Mouse (Mus musculus) testis, postnatal 14 days (tissue): Measurements from ENCODE around the gene Olfr168.
"Not testable (repeated sequence)": the region's sequence is repeated elsewhere in the genome, so short reads cannot be mapped to it uniquely, and the experiment has no call there.

Experiments
- DNase-seq: peaks from one replicate; pipeline ENCODE4 v3.0.0; 2021; ENCODE audit warnings: low spot score

The Olfr168 gene

DNA sequence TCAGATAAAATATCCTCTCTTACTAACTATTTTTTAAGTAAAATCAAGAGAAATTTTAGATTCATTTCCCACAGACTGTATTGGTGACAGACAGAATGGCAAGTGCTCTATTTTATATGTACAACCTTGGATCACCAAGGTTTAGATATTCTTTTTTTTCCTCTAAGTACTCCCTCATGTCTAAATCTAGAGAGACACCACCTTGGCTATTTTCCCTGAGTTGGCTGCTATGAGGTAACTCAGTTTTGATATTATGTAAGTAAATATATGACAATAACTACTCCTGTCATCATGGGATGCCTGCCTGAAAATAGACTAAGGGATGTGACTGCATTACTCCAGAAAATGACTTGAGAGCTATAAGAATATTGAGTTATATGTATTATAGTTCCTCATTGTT lies at the start of gene Olfr168:
Gene Olfr168 (minus strand): TSS at position 101 of the 400 bp plus-strand sequence.
- DNase-seq: no peak

DNA sequence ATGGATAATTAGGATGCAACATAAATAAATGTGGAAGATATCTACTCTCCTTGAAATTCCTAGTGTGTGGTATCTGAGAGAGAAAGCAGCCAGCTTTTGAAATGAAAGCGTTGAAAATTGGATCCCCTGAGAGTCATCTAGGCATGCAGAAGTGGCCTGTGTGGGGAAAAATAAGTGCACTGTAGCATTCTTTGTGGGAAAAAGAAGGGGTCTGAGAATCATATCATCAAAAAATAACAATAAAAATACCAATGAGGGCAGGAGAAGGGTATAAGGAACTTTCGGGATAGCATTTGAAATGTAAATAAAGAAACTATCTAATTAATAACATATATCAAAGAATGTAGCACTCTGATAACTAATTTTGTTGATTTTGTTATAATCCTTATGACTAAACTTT lies 36.4 kb upstream of the Olfr168 start, which contains the start of gene Olfr169:
Gene Olfr169 (minus strand): TSS at position 101 of the 400 bp plus-strand sequence.
- not testable (repeated sequence) for DNase-seq

DNA sequence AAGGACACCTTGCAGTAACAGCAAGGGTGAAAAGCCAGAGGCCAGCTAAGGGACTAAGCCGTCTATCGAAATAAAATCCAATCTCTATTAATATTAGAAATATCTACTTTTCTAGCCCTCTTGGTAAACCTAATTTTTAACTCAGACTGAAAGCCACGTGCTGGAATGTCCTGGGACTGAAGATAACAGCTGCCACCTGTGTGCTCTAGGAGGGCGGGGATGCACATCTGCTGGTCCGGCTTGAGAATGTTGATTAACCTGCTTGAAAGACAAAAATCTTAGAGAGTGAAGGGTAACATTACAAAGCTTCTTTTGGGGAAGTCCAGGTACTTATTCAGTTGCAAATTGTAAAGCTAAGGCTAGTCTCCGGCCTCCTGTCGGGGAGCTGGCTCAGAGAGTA lies 18.1 kb upstream of the Olfr168 start:
- not testable (repeated sequence) for DNase-seq

DNA sequence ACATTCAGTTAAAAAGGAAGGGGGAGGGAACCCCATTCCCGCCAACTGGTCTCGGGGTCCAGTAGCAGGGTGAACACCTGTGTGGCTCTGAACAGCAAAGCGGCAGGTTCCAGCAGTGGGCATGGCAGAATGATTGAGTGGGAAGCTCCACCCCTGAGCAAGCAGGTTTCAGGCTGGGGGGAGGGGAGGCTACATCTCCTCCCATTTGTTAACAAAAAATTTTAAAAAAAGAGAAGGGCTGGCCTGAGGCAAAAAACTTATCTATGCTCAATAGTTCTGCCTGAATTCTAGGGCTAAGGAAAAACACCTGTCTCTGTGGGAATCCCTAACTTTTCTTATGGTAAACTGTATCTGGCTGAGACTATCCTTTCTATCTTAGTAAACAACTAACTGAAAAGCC lies 16.9 kb upstream of the Olfr168 start:
- DNase-seq: not testable (repeated sequence)

DNA sequence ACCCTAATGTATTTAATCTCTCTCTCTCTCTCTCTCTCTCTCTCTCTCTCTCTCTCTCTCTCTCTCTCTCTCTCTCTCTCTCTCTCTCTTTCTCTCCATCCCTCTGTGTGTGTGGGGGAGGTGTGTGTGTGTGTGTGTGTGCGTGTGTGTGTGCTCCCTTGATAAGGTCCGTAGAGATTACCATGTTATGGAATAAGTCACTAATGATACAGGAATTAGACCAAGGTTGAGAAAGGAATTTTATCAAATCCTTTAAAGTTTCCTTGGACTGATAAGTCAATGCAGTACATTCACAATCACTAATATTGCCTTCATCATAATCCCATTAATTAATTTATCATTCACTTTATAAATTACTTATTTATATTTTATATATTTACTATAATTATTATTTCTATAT lies 13.2 kb downstream of the Olfr168 start, which contains the start of gene Olfr167:
Gene Olfr167 (minus strand): TSS at position 101 of the 400 bp plus-strand sequence.
- no peak for DNase-seq

DNA sequence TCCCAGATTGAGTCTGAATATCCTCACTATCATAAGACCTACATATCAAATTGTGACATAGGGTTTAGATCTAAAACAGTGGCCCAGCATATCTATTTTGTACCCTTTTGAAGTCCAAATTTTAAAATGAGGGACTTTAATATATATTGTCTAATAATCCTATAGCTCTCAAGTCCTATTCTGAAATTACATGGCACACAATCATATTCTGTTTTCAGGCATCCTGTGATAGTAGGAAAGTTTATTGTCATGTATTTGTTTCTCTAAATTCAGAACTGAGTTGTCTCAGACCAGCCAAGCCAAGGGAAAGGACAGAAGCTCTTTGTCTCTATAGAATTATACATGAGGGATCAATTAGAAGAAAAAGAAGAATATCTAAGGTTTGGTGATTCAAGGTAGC lies 52.0 kb downstream of the Olfr168 start, which contains the start of gene Olfr166:
Gene Olfr166 (plus strand): TSS at position 301 of the 400 bp plus-strand sequence.
- no peak for DNase-seq
